ENCODE assay signal across 22 mouse cellular contexts in genomic region chr7:133768027-133768426, GRCm38 (mm10). TPM values are rescaled to one million over a fixed set of nuclear protein-coding genes. Genes with fewer than 3 reads are reported as not detected.
DNase-seq lines count a peak whose midpoint lies in the region; ATAC-seq and TF ChIP-seq lines count a peak whose summit lies in the region.
"Had no signal": no experiment of that assay in that cellular context is flagged by ENCODE, and none has a peak within 500 bp of the region (broad histone marks: within the 10 kb centered on the region; RNA-seq: fewer than 3 reads in every experiment).

No protein-coding gene starts in this region.

- ATAC-seq in hindbrain, postnatal 0 days = no peak
- no peak for ATAC-seq in hindbrain, embryonic 16.5 days
- ATAC-seq: midbrain, embryonic 15.5 days had no signal

- H3K4me3 ChIP-seq in hindbrain, postnatal 0 days (ENCODE audit: low read length) = no peak overlapping the region
- H3K4me3 ChIP-seq in hindbrain, embryonic 16.5 days (ENCODE audit: low read length) = no peak overlapping the region
- H3K4me3 ChIP-seq in testis, adult 2 months (ENCODE audit: control insufficient read depth, low read depth, low read length) = no peak overlapping the region
- H3K4me3 ChIP-seq: gastrocnemius, adult 2 months; hindbrain, embryonic 12.5 days; kidney, embryonic 15.5 days; megakaryocyte, embryonic 14.5 days; midbrain, embryonic 15.5 days; stomach, embryonic 15.5 days had no signal

- no peak overlapping the region for H3K9ac ChIP-seq in hindbrain, postnatal 0 days (replicated peaks; ENCODE audit: low read length)
- no peak overlapping the region for H3K9ac ChIP-seq in hindbrain, embryonic 16.5 days (ENCODE audit: low read depth, low read length)
- H3K9ac ChIP-seq: hindbrain, embryonic 12.5 days; kidney, embryonic 15.5 days; midbrain, embryonic 15.5 days; stomach, embryonic 15.5 days had no signal

- no peak for TF ChIP-seq POLR2A in testis, adult 2 months (IDR thresholded peaks at IDR 0.05; ENCODE audit: control insufficient read depth, low read depth, low read length)

- WGBS in hindbrain, postnatal 0 days = 46% methylated on average over 4 of the region's 4 CpGs
- WGBS in hindbrain, embryonic 16.5 days = 68% methylated on average over 4 of the region's 4 CpGs

- H3K36me3 ChIP-seq in hindbrain, postnatal 0 days (ENCODE audit: insufficient read depth, low read length) = no peaks in the 10 kb centered on the region
- H3K36me3 ChIP-seq in hindbrain, embryonic 16.5 days (ENCODE audit: control insufficient read depth, insufficient read depth, low read length) = no peaks in the 10 kb centered on the region
- H3K36me3 ChIP-seq in testis, adult 2 months (ENCODE audit: control insufficient read depth, insufficient read depth, low read length) = no peaks in the 10 kb centered on the region
- H3K36me3 ChIP-seq: hindbrain, embryonic 12.5 days; kidney, embryonic 15.5 days; midbrain, embryonic 15.5 days; stomach, embryonic 15.5 days had no signal

- no peaks in the 10 kb centered on the region for H3K27me3 ChIP-seq in hindbrain, postnatal 0 days (ENCODE audit: insufficient read depth, low read length)
- no peaks in the 10 kb centered on the region for H3K27me3 ChIP-seq in hindbrain, embryonic 16.5 days (replicated peaks; ENCODE audit: control insufficient read depth, insufficient read depth, low read length)
- H3K27me3 ChIP-seq in testis, adult 2 months (ENCODE audit: control insufficient read depth, insufficient read depth, low read length) = no peaks in the 10 kb centered on the region
- H3K27me3 ChIP-seq: hindbrain, embryonic 12.5 days; midbrain, embryonic 15.5 days; stomach, embryonic 15.5 days had no signal

- no peak overlapping the region for H3K4me2 ChIP-seq in hindbrain, postnatal 0 days (ENCODE audit: low read depth, low read length)
- H3K4me2 ChIP-seq in hindbrain, embryonic 16.5 days (ENCODE audit: low read length) = no peak overlapping the region
- H3K4me2 ChIP-seq: heart, embryonic 11.5 days; hindbrain, embryonic 12.5 days; kidney, embryonic 15.5 days; liver, embryonic 11.5 days; midbrain, embryonic 15.5 days; stomach, embryonic 15.5 days had no signal

- peak overlapping the region; percentile 22; the same call in 1 of the 2 replicates for H3K27ac ChIP-seq in hindbrain, postnatal 0 days
- no peak overlapping the region for H3K27ac ChIP-seq in hindbrain, embryonic 16.5 days (ENCODE audit: low read depth, low read length)
- peak overlapping the region; percentile 43; the same call in 1 of the 2 replicates for H3K27ac ChIP-seq in testis, adult 2 months (ENCODE audit: control insufficient read depth, insufficient read depth, low read depth, low read length)
- H3K27ac ChIP-seq: gastrocnemius, adult 2 months; hindbrain, embryonic 12.5 days; kidney, embryonic 15.5 days; midbrain, embryonic 15.5 days; stomach, embryonic 15.5 days had no signal

- no peaks in the 10 kb centered on the region; the same call in 1 of the 2 replicates for H3K4me1 ChIP-seq in hindbrain, postnatal 0 days (ENCODE audit: insufficient read depth, low read length)
- H3K4me1 ChIP-seq in hindbrain, embryonic 16.5 days (ENCODE audit: control insufficient read depth, insufficient read depth, low read depth, low read length) = peaks cover 13% of the 10 kb centered on the region
- H3K4me1 ChIP-seq in testis, adult 2 months (ENCODE audit: control insufficient read depth, insufficient read depth, low read length) = peaks cover 2% of the 10 kb centered on the region; the same call in 1 of the 2 replicates
- H3K4me1 ChIP-seq: kidney, embryonic 15.5 days; stomach, embryonic 15.5 days had no signal

- no peaks in the 10 kb centered on the region for H3K9me3 ChIP-seq in hindbrain, postnatal 0 days (ENCODE audit: low read length)
- no peaks in the 10 kb centered on the region for H3K9me3 ChIP-seq in hindbrain, embryonic 16.5 days (ENCODE audit: control insufficient read depth, low read length)
- H3K9me3 ChIP-seq: hindbrain, embryonic 12.5 days; kidney, embryonic 15.5 days; megakaryocyte, embryonic 14.5 days; midbrain, embryonic 15.5 days; stomach, embryonic 15.5 days had no signal

- peak; percentile 26 for DNase-seq in hindbrain, postnatal 0 days (ENCODE audit: low spot score)
- DNase-seq in testis, postnatal 14 days (ENCODE audit: low spot score) = no peak
- DNase-seq in cerebellum, postnatal 25 days = peak; percentile 59 to 64
- no peak for DNase-seq in gastrocnemius, postnatal 25 days
- no peak for DNase-seq in kidney, adult 11 months
- DNase-seq: gastrocnemius, adult 2 months; heart, postnatal 10 days; kidney, postnatal 4 days; lung, adult 18-20 months; lung, postnatal 14 days; retina, postnatal 1 day; thymus, postnatal 14 days had no signal

- no peak for TF ChIP-seq CTCF in hindbrain, postnatal 0 days (IDR thresholded peaks at IDR 0.05; ENCODE audit: low read depth)
- no peak for TF ChIP-seq CTCF in testis, adult 2 months (IDR thresholded peaks at IDR 0.05; ENCODE audit: control insufficient read depth, insufficient read depth, insufficient replicate concordance, low read depth, low read length)

RNA-seq across cellular contexts. Expression of gene Fank1, which starts 8.6 kb away (rescaled TPM):
- 3.1 and 3.6 TPM in 2 replicates for total RNA-seq in hindbrain, postnatal 0 days (2014; rRNA removed)
- 6.0 and 6.6 TPM in 2 replicates for polyA plus RNA-seq in hindbrain, postnatal 0 days (2015; fragmentation: Nextera tagmentation; extraction: Ambion mirVana)
- polyA plus RNA-seq in hindbrain, embryonic 16.5 days (2015; fragmentation: Nextera tagmentation; extraction: Ambion mirVana) = 4.6 and 5.5 TPM in 2 replicates
- 202 and 217 TPM in 2 replicates for polyA plus RNA-seq in testis, adult 2 months (2012; rRNA removed)
- not detected for total RNA-seq in gastrocnemius, postnatal 25 days (2021)
- total RNA-seq: gastrocnemius, adult 2 months; granulocyte monocyte progenitor cell, adult 5-6 weeks; heart, postnatal 10 days had no signal
- polyA plus RNA-seq: liver, embryonic 11.5 days had no signal

RNA-seq across cellular contexts. Expression of gene Dhx32, which starts 14.5 kb away (rescaled TPM):
- 45.6 and 49.3 TPM in 2 replicates for total RNA-seq in hindbrain, postnatal 0 days (2014; rRNA removed)
- 49.8 and 52.6 TPM in 2 replicates for polyA plus RNA-seq in hindbrain, postnatal 0 days (2015; fragmentation: Nextera tagmentation; extraction: Ambion mirVana)
- polyA plus RNA-seq in hindbrain, embryonic 16.5 days (2015; fragmentation: Nextera tagmentation; extraction: Ambion mirVana) = 43.8 and 44.4 TPM in 2 replicates
- polyA plus RNA-seq in testis, adult 2 months (2012; rRNA removed) = 29.5 and 32.9 TPM in 2 replicates
- 10 to 100 TPM; 28.0 to 38.2 TPM for total RNA-seq in gastrocnemius, postnatal 25 days (2021)

RNA-seq across cellular contexts. Expression of gene Uros, which starts 58.2 kb away (rescaled TPM):
- 23.1 and 23.8 TPM in 2 replicates for total RNA-seq in hindbrain, postnatal 0 days (2014; rRNA removed)
- polyA plus RNA-seq in hindbrain, postnatal 0 days (2015; fragmentation: Nextera tagmentation; extraction: Ambion mirVana) = 35.4 and 38.2 TPM in 2 replicates
- polyA plus RNA-seq in hindbrain, embryonic 16.5 days (2015; fragmentation: Nextera tagmentation; extraction: Ambion mirVana) = 51.9 and 52.0 TPM in 2 replicates
- 8.8 and 10.8 TPM in 2 replicates for polyA plus RNA-seq in testis, adult 2 months (2012; rRNA removed)
- total RNA-seq in gastrocnemius, postnatal 25 days (2021) = 10 to 100 TPM; 13.9 to 14.3 TPM

RNA-seq across cellular contexts. Expression of gene Bccip, which starts 58.9 kb away (rescaled TPM):
- 38.1 and 40.6 TPM in 2 replicates for total RNA-seq in hindbrain, postnatal 0 days (2014; rRNA removed)
- polyA plus RNA-seq in hindbrain, postnatal 0 days (2015; fragmentation: Nextera tagmentation; extraction: Ambion mirVana) = 105 and 109 TPM in 2 replicates
- 93.2 and 99.4 TPM in 2 replicates for polyA plus RNA-seq in hindbrain, embryonic 16.5 days (2015; fragmentation: Nextera tagmentation; extraction: Ambion mirVana)
- 13.7 and 14.0 TPM in 2 replicates for polyA plus RNA-seq in testis, adult 2 months (2012; rRNA removed)
- 10 to 100 TPM; 55.7 to 62.8 TPM for total RNA-seq in gastrocnemius, postnatal 25 days (2021)

Comparison
In these comparisons a context has a peak if more than half of its experiments do, and no peak if none do; other contexts are left out.
1. DNase-seq: peak in hindbrain, postnatal 0 days (single experiment) and cerebellum, postnatal 25 days (2 of 2); none in testis, postnatal 14 days (single experiment), gastrocnemius, postnatal 25 days (single experiment) and kidney, adult 11 months (single experiment).
2. RNA of gene Fank1, which starts 8.6 kb away (polyA plus RNA-seq): 202 to 217 TPM in testis, adult 2 months; 6.0 to 6.6 TPM in hindbrain, postnatal 0 days and 4.6 to 5.5 TPM in hindbrain, embryonic 16.5 days; every median in the first group is over 10 times any median in the second.